Mouse (Mus musculus) brown adipose tissue, adult 24 weeks (tissue): ENCODE measurements at regions not wholly inside any gene's neighbourhood (a gene's known extent, or its start where the extent isn't known, plus 50 kb on each side); places are given as distances from the start of the nearest gene placed in this dataset.
"Not testable (repeated sequence)": the region's sequence is repeated elsewhere in the genome, so short reads cannot be mapped to it uniquely, and the experiment has no call there.

Source experiments
- H3K27ac ChIP-seq: fragments of 200-500 bp; replicated peaks from 2 replicates; pipeline ENCODE4 v1.5.1; 2012; ENCODE audit warnings: low read depth, mild to moderate bottlenecking, low read length
- H3K4me1 ChIP-seq: fragments of 200-500 bp; 2 replicates; pipeline ENCODE4 v1.6.1; 2012; ENCODE audit warnings: low read length, mixed read lengths; ENCODE audit not compliant: control insufficient read depth, insufficient read depth, insufficient read length
- H3K4me3 ChIP-seq: fragments of 200-500 bp; 2 replicates; pipeline ENCODE4 v1.5.1; 2012; ENCODE audit warnings: low read depth, mild to moderate bottlenecking, low read length, moderate library complexity; ENCODE audit not compliant: insufficient read depth

DNA sequence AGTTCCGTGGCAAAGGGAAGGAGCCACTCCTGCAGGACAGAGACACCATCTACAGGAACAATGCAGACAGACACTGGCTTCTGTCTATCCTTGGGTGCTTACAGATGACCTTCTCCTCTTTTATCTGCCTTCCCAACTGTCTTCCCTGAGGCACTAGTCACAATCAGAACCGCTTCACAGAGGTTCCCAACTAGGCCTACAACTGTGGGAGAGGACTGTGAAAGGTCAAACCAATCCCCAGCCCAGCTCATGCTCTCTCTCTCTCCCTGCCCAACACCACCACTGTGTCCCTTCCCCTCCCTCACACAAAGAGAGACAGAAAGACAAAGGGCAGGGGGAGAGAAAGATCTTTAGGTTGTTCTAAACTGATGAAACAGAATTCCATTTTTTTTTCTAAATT lies 61.3 kb downstream of the Tmem17 start:
- Histone ChIP-seq H3K4me1 (peaks cover 2% of the 10 kb centered on the region; the same call in 1 of the 2 replicates), H3K27ac (no peak overlapping the region), H3K4me3 (no peak overlapping the region)

GRCm38 (mm10) chr11:22573802-22574201 lies 61.9 kb downstream of the Tmem17 start:
- H3K4me1 ChIP-seq, result peaks cover 2% of the 10 kb centered on the region; the same call in 1 of the 2 replicates
- no peak overlapping the region for H3K27ac ChIP-seq
- no peak overlapping the region for H3K4me3 ChIP-seq

GRCm38 (mm10) chr11:22574506-22574905 lies 62.6 kb downstream of the Tmem17 start:
- Histone ChIP-seq H3K27ac (no peak overlapping the region), H3K4me1 (peaks cover 2% of the 10 kb centered on the region; the same call in 1 of the 2 replicates), H3K4me3 (no peak overlapping the region)

DNA sequence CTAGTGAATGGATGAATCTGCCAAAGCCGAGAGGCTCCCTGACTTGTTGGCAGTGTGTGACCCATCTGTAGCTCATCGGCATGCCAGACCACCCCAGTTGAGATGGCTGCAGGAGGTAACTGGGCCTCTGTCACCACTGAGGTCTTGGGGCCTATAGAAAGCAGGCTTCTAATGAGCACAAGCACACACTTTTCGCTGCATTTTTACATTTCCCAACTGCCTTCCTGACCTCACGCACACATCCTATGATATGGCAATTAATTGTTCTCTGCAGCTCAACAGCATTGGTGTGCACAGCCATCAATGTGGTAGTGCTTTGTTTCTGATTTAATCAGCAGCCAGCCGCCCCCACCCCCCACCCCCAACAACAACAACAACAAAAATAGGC lies 72.2 kb downstream of the Tmem17 start:
- no peak overlapping the region for H3K4me3 ChIP-seq
- H3K4me1 ChIP-seq, result peaks cover 18% of the 10 kb centered on the region
- H3K27ac ChIP-seq, result 0 out of 2 replicates have a peak overlapping the region, but pooled peaks have one; percentile 18

DNA sequence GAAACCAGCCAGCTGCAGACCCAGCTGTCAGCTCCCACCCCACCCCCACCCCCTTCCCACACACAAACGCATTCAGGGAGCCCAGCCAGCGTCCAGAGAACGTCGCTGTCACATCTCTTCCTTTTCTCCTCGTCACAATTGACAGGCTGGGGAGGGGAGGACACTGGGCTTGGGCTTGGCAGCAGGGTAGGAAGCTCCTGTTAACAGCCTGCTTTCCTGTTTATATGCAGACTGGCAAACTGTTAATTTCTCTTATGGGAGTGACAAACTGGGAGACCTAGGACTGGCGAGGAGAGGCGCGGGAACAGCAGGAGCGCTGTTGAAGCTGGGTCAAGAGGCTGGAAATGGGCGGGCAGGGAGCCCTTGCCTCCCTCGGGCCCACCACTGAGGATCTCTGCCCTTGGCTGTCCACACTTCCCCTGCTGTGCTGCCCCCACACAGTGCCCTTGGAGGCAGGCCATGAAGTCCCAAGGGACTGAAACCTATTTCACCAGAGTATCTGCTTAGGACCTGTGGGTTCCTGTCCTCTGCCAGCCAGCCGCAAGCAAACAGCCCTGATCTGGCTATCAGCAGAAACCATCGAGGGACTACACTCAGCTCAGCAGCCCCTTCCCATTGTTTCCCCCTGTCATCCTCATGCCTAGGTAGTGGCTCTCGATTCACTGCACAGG lies 72.7 kb downstream of the Tmem17 start:
- peak overlapping the region; percentile 27 for H3K4me3 ChIP-seq
- H3K27ac ChIP-seq, result peak overlapping the region; percentile 4; the same call in 1 of the 2 replicates
- peaks cover 18% of the 10 kb centered on the region for H3K4me1 ChIP-seq

GRCm38 (mm10) chr11:22587691-22588241 lies 75.9 kb downstream of the Tmem17 start:
- H3K27ac ChIP-seq, result peak overlapping the region; percentile 53
- peaks cover 18% of the 10 kb centered on the region for H3K4me1 ChIP-seq
- H3K4me3 ChIP-seq, result no peak overlapping the region

GRCm38 (mm10) chr11:22588546-22588945 lies 76.7 kb downstream of the Tmem17 start:
- 0 out of 2 replicates have a peak overlapping the region, but pooled peaks have one; percentile 11 for H3K27ac ChIP-seq
- H3K4me3 ChIP-seq, result no peak overlapping the region
- H3K4me1 ChIP-seq, result peaks cover 18% of the 10 kb centered on the region

- Histone ChIP-seq H3K27ac (no peak overlapping the region), H3K4me1 (peaks cover 13% of the 10 kb centered on the region), H3K4me3 (no peak overlapping the region)
These were observed 78.0 kb downstream of the Tmem17 start for GRCm38 (mm10) chr11:22589901-22590300.

DNA sequence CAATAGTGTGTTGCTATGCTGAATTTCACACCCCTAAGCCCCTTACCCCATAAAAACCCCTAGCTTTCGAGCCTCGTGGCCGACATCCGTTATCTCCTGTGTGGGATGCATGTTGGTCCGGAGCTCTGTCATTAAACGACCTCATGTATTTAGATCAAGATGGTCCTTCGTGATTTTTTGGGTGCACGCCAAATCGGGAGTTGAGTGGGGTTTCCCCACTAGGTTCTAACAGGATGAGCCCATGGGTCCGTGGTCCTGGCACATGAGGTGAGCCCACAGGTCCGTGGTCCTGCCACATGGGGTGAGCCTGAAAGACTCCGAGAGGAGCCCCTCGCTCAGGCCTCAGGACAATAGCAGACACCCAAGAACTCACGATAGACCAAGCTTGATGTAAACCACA lies 79.2 kb downstream of the Tmem17 start:
- H3K4me1 ChIP-seq, result peaks cover 13% of the 10 kb centered on the region; the same call in 1 of the 2 replicates
- not testable (repeated sequence) for H3K4me3 ChIP-seq, H3K27ac ChIP-seq

- Histone ChIP-seq H3K4me3 (no peak overlapping the region), H3K4me1 (peaks cover 9% of the 10 kb centered on the region; the same call in 1 of the 2 replicates), H3K27ac (no peak overlapping the region)
These were observed 80.8 kb downstream of the Tmem17 start for GRCm38 (mm10) chr11:22592706-22593105.

DNA sequence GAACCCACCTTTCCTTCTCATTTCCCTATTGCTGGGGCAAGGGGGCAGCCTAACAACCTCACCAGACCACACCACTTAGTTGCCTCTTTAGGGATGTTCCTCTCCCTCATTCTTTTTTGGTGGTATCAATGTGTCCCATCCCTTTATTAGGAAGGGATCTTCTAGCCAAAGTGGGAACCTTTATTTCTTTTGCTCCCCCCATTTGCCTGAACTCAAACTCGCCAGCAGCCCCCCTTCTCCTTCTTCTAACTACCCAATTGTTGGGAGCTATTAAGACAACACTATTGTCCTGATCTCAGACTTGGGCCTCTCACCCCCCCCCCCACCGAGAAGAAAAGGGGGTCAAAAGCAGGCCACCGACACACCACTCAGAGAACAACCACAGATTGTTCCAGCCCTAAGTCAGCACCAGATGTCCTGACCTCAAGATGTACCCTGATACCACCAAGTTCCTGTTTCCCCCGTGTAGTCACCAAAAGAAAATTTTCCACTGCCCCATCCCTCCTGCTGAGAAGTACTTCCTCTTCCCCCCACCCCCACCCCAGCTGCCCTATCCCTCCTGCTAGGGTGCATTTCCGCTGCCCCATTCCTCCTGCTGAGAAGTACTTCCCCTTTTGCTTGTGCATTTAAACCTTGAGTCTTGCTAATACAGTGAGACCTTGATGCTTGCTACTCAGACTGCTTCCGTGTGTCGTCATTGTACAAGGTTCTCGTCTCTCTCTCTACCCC lies 84.4 kb downstream of the Tmem17 start:
- no peak overlapping the region for H3K27ac ChIP-seq
- H3K4me1 ChIP-seq, result no peaks in the 10 kb centered on the region
- H3K4me3 ChIP-seq, result no peak overlapping the region

- Histone ChIP-seq H3K4me1 (no peaks in the 10 kb centered on the region), H3K27ac (no peak overlapping the region), H3K4me3 (no peak overlapping the region)
These were observed 84.9 kb downstream of the Tmem17 start for GRCm38 (mm10) chr11:22596805-22597149.

- Histone ChIP-seq H3K4me3 (no peak overlapping the region), H3K27ac (no peak overlapping the region), H3K4me1 (no peaks in the 10 kb centered on the region)
These were observed 88.5 kb downstream of the Tmem17 start for GRCm38 (mm10) chr11:22600370-22600769.

- Histone ChIP-seq H3K4me1 (no peaks in the 10 kb centered on the region), H3K27ac (no peak overlapping the region), H3K4me3 (no peak overlapping the region)
These were observed 90.1 kb downstream of the Tmem17 start for GRCm38 (mm10) chr11:22601977-22602376.

DNA sequence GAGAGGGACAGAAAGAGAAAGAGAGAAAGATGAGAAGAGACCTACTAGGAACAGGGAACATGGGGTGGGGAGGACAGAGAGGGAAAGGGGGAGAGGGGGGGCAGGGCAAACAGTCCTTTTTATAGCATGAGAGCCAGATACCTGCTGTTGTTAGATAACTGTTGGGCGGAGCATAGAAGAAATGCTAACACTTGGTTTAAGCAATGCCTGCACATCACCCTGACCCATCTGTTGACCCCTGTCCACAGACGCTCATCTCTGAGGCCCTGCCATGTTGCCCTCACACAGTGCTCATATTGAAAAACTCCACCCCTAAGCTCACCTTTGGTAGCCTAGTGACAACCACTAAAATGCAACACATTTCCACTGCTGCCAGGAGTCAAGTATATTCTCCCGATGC lies 90.7 kb downstream of the Tmem17 start:
- Histone ChIP-seq H3K27ac (no peak overlapping the region), H3K4me3 (no peak overlapping the region), H3K4me1 (no peaks in the 10 kb centered on the region)

GRCm38 (mm10) chr11:22603397-22603796 lies 91.5 kb downstream of the Tmem17 start:
- Histone ChIP-seq H3K27ac (no peak overlapping the region), H3K4me3 (no peak overlapping the region), H3K4me1 (no peaks in the 10 kb centered on the region)
